Mouse (Mus musculus): ENCODE measurements around the gene Olfr1006. TPM values are rescaled to one million over a fixed set of nuclear protein-coding genes. Genes with fewer than 3 reads are reported as not detected.
"Not testable (repeated sequence)": the region's sequence is repeated elsewhere in the genome, so short reads cannot be mapped to it uniquely, and the experiment has no call there.

The Olfr1006 gene
- not detected in 2 replicates for polyA plus RNA-seq (2012; rRNA removed)

- H3K27me3 ChIP-seq (replicated peaks; ENCODE audit: control insufficient read depth, insufficient read depth, low read length) = no peaks in the 10 kb centered on the region
- H3K36me3 ChIP-seq (ENCODE audit: control insufficient read depth, insufficient read depth, low read length) = no peaks in the 10 kb centered on the region
- DNase-seq = no peak
- no peak for TF ChIP-seq CTCF (conservative IDR thresholded peaks at IDR 0.05; ENCODE audit: insufficient read depth, insufficient read length, low read depth, low read length)
- TF ChIP-seq POLR2A (IDR thresholded peaks at IDR 0.05; ENCODE audit: low read depth, low read length) = no peak
- H3K4me1 ChIP-seq (ENCODE audit: control insufficient read depth, insufficient read depth, low read length) = no peaks in the 10 kb centered on the region
- no peak within 1 kb of the TSS for H3K27ac ChIP-seq (ENCODE audit: insufficient read depth, low read depth, low read length)
- H3K4me3 ChIP-seq (ENCODE audit: insufficient read depth, low read depth, low read length) = no peak within 1 kb of the TSS
Measured at GRCm38 (mm10) chr2:85678667-85679066, at the start of gene Olfr1006. Olfr1006 (minus strand) TSS chr2:85678767.

GRCm38 (mm10) chr2:85725793-85726192 is 47.2 kb upstream of the Olfr1006 start:
- no peak overlapping the region for H3K27ac ChIP-seq (ENCODE audit: insufficient read depth, low read depth, low read length)
- H3K27me3 ChIP-seq (replicated peaks; ENCODE audit: control insufficient read depth, insufficient read depth, low read length) = no peaks in the 10 kb centered on the region
- H3K36me3 ChIP-seq (ENCODE audit: control insufficient read depth, insufficient read depth, low read length) = no peaks in the 10 kb centered on the region
- H3K4me1 ChIP-seq (ENCODE audit: control insufficient read depth, insufficient read depth, low read length) = no peaks in the 10 kb centered on the region
- WGBS = 10% methylated on average over 3 of the region's 3 CpGs
- DNase-seq = peak; percentile 7
- H3K4me3 ChIP-seq (ENCODE audit: insufficient read depth, low read depth, low read length) = no peak overlapping the region
- TF ChIP-seq CTCF (conservative IDR thresholded peaks at IDR 0.05; ENCODE audit: insufficient read depth, insufficient read length, low read depth, low read length) = no peak
- TF ChIP-seq POLR2A (IDR thresholded peaks at IDR 0.05; ENCODE audit: low read depth, low read length) = no peak

GRCm38 (mm10) chr2:85715119-85715518 is 36.6 kb upstream of the Olfr1006 start, which contains the start of gene Olfr1009:
Olfr1009 (plus strand) TSS chr2:85715419.
- no peak within 1 kb of the TSS for H3K27ac ChIP-seq (ENCODE audit: insufficient read depth, low read depth, low read length)
- no peaks in the 10 kb centered on the region for H3K36me3 ChIP-seq (ENCODE audit: control insufficient read depth, insufficient read depth, low read length)
- 88% methylated on average over 1 of the region's 1 CpGs for WGBS
- no peaks in the 10 kb centered on the region; the same call in 1 of the 2 replicates for H3K27me3 ChIP-seq (replicated peaks; ENCODE audit: control insufficient read depth, insufficient read depth, low read length)
- no peaks in the 10 kb centered on the region for H3K4me1 ChIP-seq (ENCODE audit: control insufficient read depth, insufficient read depth, low read length)
- no peak for DNase-seq
- no peak within 1 kb of the TSS for H3K4me3 ChIP-seq (ENCODE audit: insufficient read depth, low read depth, low read length)
- TF ChIP-seq CTCF (conservative IDR thresholded peaks at IDR 0.05; ENCODE audit: insufficient read depth, insufficient read length, low read depth, low read length) (no peak), POLR2A (IDR thresholded peaks at IDR 0.05; ENCODE audit: low read depth, low read length) (no peak)

GRCm38 (mm10) chr2:85711159-85711558 is 32.6 kb upstream of the Olfr1006 start:
- no peak for DNase-seq
- H3K36me3 ChIP-seq (ENCODE audit: control insufficient read depth, insufficient read depth, low read length) = no peaks in the 10 kb centered on the region
- H3K4me1 ChIP-seq (ENCODE audit: control insufficient read depth, insufficient read depth, low read length) = no peaks in the 10 kb centered on the region
- no peak overlapping the region for H3K4me3 ChIP-seq (ENCODE audit: insufficient read depth, low read depth, low read length)
- TF ChIP-seq POLR2A (IDR thresholded peaks at IDR 0.05; ENCODE audit: low read depth, low read length) (no peak), CTCF (conservative IDR thresholded peaks at IDR 0.05; ENCODE audit: insufficient read depth, insufficient read length, low read depth, low read length) (no peak)
- WGBS = 15% methylated on average over 1 of the region's 1 CpGs
- no peak overlapping the region for H3K27ac ChIP-seq (ENCODE audit: insufficient read depth, low read depth, low read length)
- no peaks in the 10 kb centered on the region; the same call in 1 of the 2 replicates for H3K27me3 ChIP-seq (replicated peaks; ENCODE audit: control insufficient read depth, insufficient read depth, low read length)

DNA sequence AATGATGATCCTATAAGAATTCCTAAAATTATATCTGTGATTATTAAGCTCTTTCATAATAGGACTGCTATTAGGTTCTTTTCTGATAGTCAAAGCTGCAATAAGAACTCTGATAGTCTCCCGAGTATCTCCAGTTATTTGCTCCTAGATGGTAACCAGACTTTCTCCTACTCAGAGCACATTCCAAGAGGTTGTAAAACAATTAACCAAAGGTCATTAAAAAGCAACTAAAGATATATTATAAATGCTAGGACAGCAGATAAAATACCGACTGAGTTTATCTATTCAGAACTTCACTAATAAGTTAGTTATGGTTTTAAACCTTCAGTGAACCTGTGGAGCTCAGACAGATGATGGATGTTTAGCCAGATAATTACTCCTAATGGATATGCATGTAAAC is 32.1 kb upstream of the Olfr1006 start:
- not testable (repeated sequence) for DNase-seq; H3K4me1 ChIP-seq (ENCODE audit: control insufficient read depth, insufficient read depth, low read length); H3K4me3 ChIP-seq (ENCODE audit: insufficient read depth, low read depth, low read length); H3K27me3 ChIP-seq (replicated peaks; ENCODE audit: control insufficient read depth, insufficient read depth, low read length); H3K27ac ChIP-seq (ENCODE audit: insufficient read depth, low read depth, low read length); H3K36me3 ChIP-seq (ENCODE audit: control insufficient read depth, insufficient read depth, low read length)
- WGBS = 34% methylated on average over 2 of the region's 2 CpGs

- Histone ChIP-seq H3K4me1 (ENCODE audit: control insufficient read depth, insufficient read depth, low read length) (no peaks in the 10 kb centered on the region), H3K27me3 (replicated peaks; ENCODE audit: control insufficient read depth, insufficient read depth, low read length) (no peaks in the 10 kb centered on the region), H3K27ac (ENCODE audit: insufficient read depth, low read depth, low read length) (no peak within 1 kb of the TSS), H3K4me3 (ENCODE audit: insufficient read depth, low read depth, low read length) (no peak within 1 kb of the TSS), H3K36me3 (ENCODE audit: control insufficient read depth, insufficient read depth, low read length) (no peaks in the 10 kb centered on the region)
- no peak for DNase-seq
- TF ChIP-seq CTCF (conservative IDR thresholded peaks at IDR 0.05; ENCODE audit: insufficient read depth, insufficient read length, low read depth, low read length) = no peak
- no peak for TF ChIP-seq POLR2A (IDR thresholded peaks at IDR 0.05; ENCODE audit: low read depth, low read length)
Measured at GRCm38 (mm10) chr2:85689131-85689530, 10.6 kb upstream of the Olfr1006 start, which contains the start of gene Olfr1008. Olfr1008 (plus strand) TSS chr2:85689431.

- H3K27me3 ChIP-seq (replicated peaks; ENCODE audit: control insufficient read depth, insufficient read depth, low read length); H3K4me3 ChIP-seq (ENCODE audit: insufficient read depth, low read depth, low read length); DNase-seq; H3K27ac ChIP-seq (ENCODE audit: insufficient read depth, low read depth, low read length); H3K4me1 ChIP-seq (ENCODE audit: control insufficient read depth, insufficient read depth, low read length); H3K36me3 ChIP-seq (ENCODE audit: control insufficient read depth, insufficient read depth, low read length): not testable (repeated sequence)
Measured at GRCm38 (mm10) chr2:85664355-85664754, 14.2 kb downstream of the Olfr1006 start, which contains the start of gene Olfr154. Olfr154 (minus strand) TSS chr2:85664455.

DNA sequence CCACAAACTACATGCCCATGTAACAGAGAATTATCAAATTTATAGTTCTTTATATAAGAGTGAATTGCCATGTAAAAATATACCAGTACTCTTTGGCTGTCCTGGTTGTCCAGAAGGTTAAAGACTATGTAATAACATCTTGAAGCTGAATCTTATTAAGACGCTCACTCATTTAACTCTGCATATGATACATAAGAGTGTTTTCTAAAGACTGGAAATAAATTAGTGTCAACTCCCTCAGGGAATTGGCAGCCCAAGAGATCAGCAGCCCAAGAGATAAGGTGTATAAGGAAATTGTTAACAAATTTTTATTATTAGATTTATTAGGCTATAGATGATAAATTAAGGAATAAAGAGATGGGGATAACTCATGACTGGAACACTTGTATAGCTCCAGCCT is 28.0 kb downstream of the Olfr1006 start, which contains the start of gene Olfr1002:
Gene Olfr1002, minus strand, starts transcription at position 101 of the 400 bp plus-strand sequence.
- Histone ChIP-seq H3K36me3 (ENCODE audit: control insufficient read depth, insufficient read depth, low read length) (no peaks in the 10 kb centered on the region), H3K27me3 (replicated peaks; ENCODE audit: control insufficient read depth, insufficient read depth, low read length) (no peaks in the 10 kb centered on the region), H3K27ac (ENCODE audit: insufficient read depth, low read depth, low read length) (no peak within 1 kb of the TSS), H3K4me1 (ENCODE audit: control insufficient read depth, insufficient read depth, low read length) (no peaks in the 10 kb centered on the region), H3K4me3 (ENCODE audit: insufficient read depth, low read depth, low read length) (no peak within 1 kb of the TSS)
- 80% methylated on average over 1 of the region's 1 CpGs for WGBS
- no peak for TF ChIP-seq CTCF (conservative IDR thresholded peaks at IDR 0.05; ENCODE audit: insufficient read depth, insufficient read length, low read depth, low read length)
- no peak for DNase-seq

Other genes with a start within 250 kb of the Olfr1006 start
- not detected in 2 replicates for gene Olfr994, start 242.3 kb downstream of the Olfr1006 start, polyA plus RNA-seq (2012; rRNA removed)
- not detected in 2 replicates for gene Olfr995, start 235.1 kb downstream of the Olfr1006 start, polyA plus RNA-seq (2012; rRNA removed)
- gene 4833423E24Rik, start 159.7 kb downstream of the Olfr1006 start, polyA plus RNA-seq (2012; rRNA removed) = not detected in 2 replicates
- gene Olfr996, start 99.6 kb downstream of the Olfr1006 start, polyA plus RNA-seq (2012; rRNA removed) = not detected in 2 replicates
- gene Olfr998, start 89.8 kb downstream of the Olfr1006 start, polyA plus RNA-seq (2012; rRNA removed) = not detected in 2 replicates
- not detected in 2 replicates for gene Olfr1000, start 66.9 kb downstream of the Olfr1006 start, polyA plus RNA-seq (2012; rRNA removed)
- not detected in 2 replicates for gene Olfr1002, start 28.1 kb downstream of the Olfr1006 start, polyA plus RNA-seq (2012; rRNA removed)
- not detected in 2 replicates for gene Olfr154, start 14.3 kb downstream of the Olfr1006 start, polyA plus RNA-seq (2012; rRNA removed)
- gene Olfr1008, start 10.7 kb upstream of the Olfr1006 start, polyA plus RNA-seq (2012; rRNA removed) = not detected in 2 replicates
- not detected in 2 replicates for gene Olfr1009, start 36.7 kb upstream of the Olfr1006 start, polyA plus RNA-seq (2012; rRNA removed)
- gene Olfr1012, start 84.0 kb upstream of the Olfr1006 start, polyA plus RNA-seq (2012; rRNA removed) = not detected in 2 replicates
- not detected in 2 replicates for gene Olfr1013, start 88.3 kb upstream of the Olfr1006 start, polyA plus RNA-seq (2012; rRNA removed)
- not detected in 2 replicates for gene Olfr1014, start 93.9 kb upstream of the Olfr1006 start, polyA plus RNA-seq (2012; rRNA removed)
- gene Olfr1015, start 103.2 kb upstream of the Olfr1006 start, polyA plus RNA-seq (2012; rRNA removed) = not detected in 2 replicates
- not detected in 2 replicates for gene Olfr1016, start 123.8 kb upstream of the Olfr1006 start, polyA plus RNA-seq (2012; rRNA removed)
- gene Olfr1018, start 139.7 kb upstream of the Olfr1006 start, polyA plus RNA-seq (2012; rRNA removed) = not detected in 2 replicates
- gene Olfr1019, start 166.7 kb upstream of the Olfr1006 start, polyA plus RNA-seq (2012; rRNA removed) = not detected in 2 replicates
- gene Olfr1020, start 168.3 kb upstream of the Olfr1006 start, polyA plus RNA-seq (2012; rRNA removed) = not detected in 2 replicates
- not detected in 2 replicates for gene Olfr1022, start 189.8 kb upstream of the Olfr1006 start, polyA plus RNA-seq (2012; rRNA removed)
- gene Olfr1023, start 206.9 kb upstream of the Olfr1006 start, polyA plus RNA-seq (2012; rRNA removed) = not detected in 2 replicates
- gene Olfr1024, start 226.3 kb upstream of the Olfr1006 start, polyA plus RNA-seq (2012; rRNA removed) = not detected in 2 replicates
- gene Olfr1025-ps1, start 236.4 kb upstream of the Olfr1006 start, polyA plus RNA-seq (2012; rRNA removed) = not detected in 2 replicates
- gene Olfr1026, start 242.8 kb upstream of the Olfr1006 start, polyA plus RNA-seq (2012; rRNA removed) = not detected in 2 replicates